Mouse (Mus musculus) kidney, adult 2 months (tissue): ENCODE measurements at regions not wholly inside any gene's neighbourhood (a gene's known extent, or its start where the extent isn't known, plus 50 kb on each side); places are given as distances from the start of the nearest gene placed in this dataset.
"Not testable (repeated sequence)": the region's sequence is repeated elsewhere in the genome, so short reads cannot be mapped to it uniquely, and the experiment has no call there.

Experiments used
- DNase-seq: peaks from one replicate; pipeline ENCODE4 v3.0.0; 2021
- H3K27ac ChIP-seq: fragments of 200-500 bp; 2 replicates; pipeline ENCODE4 v1.5.1; 2012; ENCODE audit warnings: low read depth, low read length, control low read depth, inconsistent platforms; ENCODE audit not compliant: insufficient read depth
- H3K27me3 ChIP-seq: fragments of 200-500 bp; replicated peaks from 2 replicates; pipeline ENCODE4 v1.6.1; 2012; ENCODE audit warnings: mild to moderate bottlenecking, moderate library complexity, low read length, inconsistent platforms; ENCODE audit not compliant: control insufficient read depth, insufficient read depth
- H3K36me3 ChIP-seq: fragments of 200-500 bp; 2 replicates; pipeline ENCODE4 v1.6.1; 2012; ENCODE audit warnings: mild to moderate bottlenecking, moderate library complexity, low read length, inconsistent platforms; ENCODE audit not compliant: control insufficient read depth, insufficient read depth
- H3K4me1 ChIP-seq: fragments of 200-500 bp; 2 replicates; pipeline ENCODE4 v1.6.1; 2011; ENCODE audit warnings: low read length; ENCODE audit not compliant: control insufficient read depth, insufficient read depth
- H3K4me3 ChIP-seq: fragments of 200-500 bp; 2 replicates; pipeline ENCODE4 v1.5.1; 2011; ENCODE audit warnings: mild to moderate bottlenecking, low read depth, low read length, control low read depth; ENCODE audit not compliant: insufficient read depth
- CTCF ChIP-seq: fragments of 200-500 bp; conservative IDR thresholded peaks from 2 replicates; pipeline ENCODE4 v1.5.1; 2011; ENCODE audit warnings: low read depth, mild to moderate bottlenecking, control low read depth, low read length, moderate library complexity, mixed read lengths; ENCODE audit not compliant: insufficient read depth, insufficient read length
- POLR2A ChIP-seq: fragments of 200-500 bp; IDR thresholded peaks from one replicate; pipeline ENCODE4 v1.6.1; 2011; ENCODE audit warnings: low read depth, low read length, control low read depth
- WGBS: fragments of 180-500 bp; shearing (Covaris S2); methylation state at CpG from one replicate; pipeline ENCODE4 v1.1.7; 2018; 5-methylcytosine and 5-hydroxymethylcytosine counted together

GRCm38 (mm10) chr4:55245789-55246188, 104.1 kb upstream of the Rad23b start:
- TF ChIP-seq POLR2A (no peak), CTCF (no peak)
- H3K4me1 ChIP-seq, result no peaks in the 10 kb centered on the region
- no peak for DNase-seq
- WGBS, result 76% methylated on average over 10 of the region's 10 CpGs
- no peak overlapping the region for H3K27ac ChIP-seq
- H3K4me3 ChIP-seq, result no peak overlapping the region
- no peaks in the 10 kb centered on the region for H3K36me3 ChIP-seq
- H3K27me3 ChIP-seq, result 0 out of 2 replicates have a peak, but pooled peaks cover 1% of the 10 kb centered on the region

GRCm38 (mm10) chr4:55250334-55250733, 99.5 kb upstream of the Rad23b start:
- no peak for DNase-seq
- Histone ChIP-seq H3K27me3 (0 out of 2 replicates have a peak, but pooled peaks cover 1% of the 10 kb centered on the region), H3K36me3 (no peaks in the 10 kb centered on the region), H3K4me3 (no peak overlapping the region), H3K27ac (no peak overlapping the region), H3K4me1 (no peaks in the 10 kb centered on the region)
- TF ChIP-seq CTCF, result no peak
- no peak for TF ChIP-seq POLR2A
- 48% methylated on average over 3 of the region's 3 CpGs for WGBS

GRCm38 (mm10) chr4:55251546-55251945, 98.3 kb upstream of the Rad23b start:
- DNase-seq, result no peak
- no peaks in the 10 kb centered on the region for H3K36me3 ChIP-seq

GRCm38 (mm10) chr4:55253769-55254168, 96.1 kb upstream of the Rad23b start:
- Histone ChIP-seq H3K4me3 (no peak overlapping the region), H3K27ac (no peak overlapping the region), H3K4me1 (no peaks in the 10 kb centered on the region), H3K27me3 (0 out of 2 replicates have a peak, but pooled peaks cover 1% of the 10 kb centered on the region), H3K36me3 (no peaks in the 10 kb centered on the region)
- no peak for DNase-seq
- WGBS, result 76% methylated on average over 8 of the region's 8 CpGs
- TF ChIP-seq POLR2A, result no peak

More at GRCm38 (mm10) chr4:55251546-55251945, 98.3 kb upstream of the Rad23b start:
- TF ChIP-seq POLR2A, result no peak
- no peak for TF ChIP-seq CTCF
- 84% methylated on average over 5 of the region's 5 CpGs for WGBS
- H3K4me1 ChIP-seq, result no peaks in the 10 kb centered on the region
- no peak overlapping the region for H3K27ac ChIP-seq
- 0 out of 2 replicates have a peak, but pooled peaks cover 1% of the 10 kb centered on the region for H3K27me3 ChIP-seq
- no peak overlapping the region for H3K4me3 ChIP-seq

- no peak overlapping the region for H3K4me3 ChIP-seq
- 80% methylated on average over 8 of the region's 8 CpGs for WGBS
- no peaks in the 10 kb centered on the region for H3K27me3 ChIP-seq
- H3K4me1 ChIP-seq, result no peaks in the 10 kb centered on the region
- DNase-seq, result no peak
- TF ChIP-seq POLR2A (no peak), CTCF (no peak)
- H3K36me3 ChIP-seq, result no peaks in the 10 kb centered on the region
- H3K27ac ChIP-seq, result no peak overlapping the region
These were observed 77.7 kb upstream of the Rad23b start for GRCm38 (mm10) chr4:55271965-55272630.

- 16% methylated on average over 5 of the region's 5 CpGs for WGBS
- TF ChIP-seq CTCF, result no peak
- no peak for TF ChIP-seq POLR2A
- H3K4me3 ChIP-seq, result no peak overlapping the region
- H3K27ac ChIP-seq, result no peak overlapping the region
- no peaks in the 10 kb centered on the region for H3K36me3 ChIP-seq
- no peaks in the 10 kb centered on the region for H3K4me1 ChIP-seq
- DNase-seq, result peak; percentile 1
- no peaks in the 10 kb centered on the region for H3K27me3 ChIP-seq
These were observed 73.4 kb upstream of the Rad23b start for GRCm38 (mm10) chr4:55276300-55276952.

- not testable (repeated sequence) for H3K27me3 ChIP-seq, H3K27ac ChIP-seq, DNase-seq, H3K4me1 ChIP-seq, H3K36me3 ChIP-seq, H3K4me3 ChIP-seq
- WGBS, result 93% methylated on average over 8 of the region's 8 CpGs
These were observed 70.5 kb upstream of the Rad23b start for GRCm38 (mm10) chr4:55279351-55279750.
